7 mouse cellular contexts compared by ENCODE assay signal in the genomic region with DNA sequence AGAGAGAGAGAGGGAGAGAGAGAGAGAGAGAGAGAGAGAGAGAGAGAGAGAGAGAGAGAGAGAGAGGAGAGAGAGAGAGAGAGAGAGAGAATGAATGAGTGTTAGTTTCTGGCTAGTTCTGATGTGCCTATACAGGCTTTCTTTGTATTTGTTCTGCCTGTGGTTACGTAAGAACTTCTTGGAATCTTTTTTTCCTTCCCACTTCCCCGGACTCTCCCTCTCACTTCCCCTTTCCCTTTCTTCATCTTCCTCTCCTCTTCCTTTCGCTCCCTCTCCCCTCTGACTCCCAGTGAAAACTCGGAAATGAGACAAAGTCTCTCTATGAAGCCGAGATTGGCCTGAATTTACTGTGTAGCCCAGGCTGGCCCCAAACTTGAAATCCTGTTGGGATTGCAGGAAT.
"Had no signal": no experiment of that assay in that cellular context is flagged by ENCODE, and none has a peak within 500 bp of the region (broad histone marks: within the 10 kb centered on the region; RNA-seq: fewer than 3 reads in every experiment).

No protein-coding gene starts in this region.

- ATAC-seq: intestine, embryonic 15.5 days; midbrain, embryonic 13.5 days had no signal

- DNase-seq: kidney, adult 18-20 months; kidney, postnatal 14 days; lung, postnatal 36 days; right cerebral cortex, postnatal 25 days; thymus, postnatal 4 days had no signal
